Mouse (Mus musculus) limb, embryonic 11.5 days (tissue): ENCODE data around the gene Pxdn. TPM values are rescaled to one million over a fixed set of nuclear protein-coding genes. Genes with fewer than 3 reads are reported as not detected.

ENCODE experiments used
- ATAC-seq: fragments of 200-750 bp; cut with Nextera tagmentation; 2 replicates; pipeline ENCODE4 v1.8.0; 2017; ENCODE audit warnings: low read depth; ENCODE audit not compliant: insufficient number of reproducible peaks, low FRiP score, low TSS enrichment
- DNase-seq: peaks from one replicate; pipeline ENCODE4 v3.0.0-alpha.2; 2015; ENCODE audit warnings: low spot score
- H3K27ac ChIP-seq: fragments of 300-500 bp; sonication (generic); replicated peaks from 2 replicates; pipeline ENCODE4 v1.5.1; 2014; ENCODE audit warnings: low read depth, mild to moderate bottlenecking, low read length
- H3K27me3 ChIP-seq: fragments of 300-500 bp; sonication (generic); 2 replicates; pipeline ENCODE4 v1.6.1; 2014; ENCODE audit warnings: mild to moderate bottlenecking, low read length, mixed read lengths; ENCODE audit not compliant: control insufficient read depth, insufficient read depth
- H3K36me3 ChIP-seq: fragments of 300-500 bp; sonication (generic); 2 replicates; pipeline ENCODE4 v1.6.1; 2014; ENCODE audit warnings: mild to moderate bottlenecking, low read length, moderate library complexity, mixed read lengths; ENCODE audit not compliant: control insufficient read depth, insufficient read depth
- H3K4me1 ChIP-seq: fragments of 300-500 bp; sonication (generic); 2 replicates; pipeline ENCODE4 v1.6.1; 2014; ENCODE audit warnings: low read length, mixed read lengths; ENCODE audit not compliant: control insufficient read depth, insufficient read depth
- H3K4me2 ChIP-seq: fragments of 300-500 bp; sonication (generic); 2 replicates; pipeline ENCODE4 v1.6.1; 2014; ENCODE audit warnings: low read depth, mild to moderate bottlenecking, moderate library complexity; ENCODE audit not compliant: severe bottlenecking
- H3K4me3 ChIP-seq: fragments of 300-500 bp; sonication (generic); 2 replicates; pipeline ENCODE4 v1.5.1; 2014; ENCODE audit warnings: low read depth, low read length
- H3K9ac ChIP-seq: fragments of 300-500 bp; sonication (generic); 2 replicates; pipeline ENCODE4 v1.6.1; 2014; ENCODE audit warnings: mild to moderate bottlenecking, low read length
- H3K9me3 ChIP-seq: fragments of 300-500 bp; sonication (generic); 2 replicates; pipeline ENCODE4 v1.6.1; 2016; ENCODE audit warnings: low read length; ENCODE audit not compliant: control insufficient read depth
- WGBS: fragments of 180-500 bp; shearing (Covaris S2); extraction: QIAGEN DNeasy Blood & Tissue Kit; methylation state at CpG from one replicate; pipeline ENCODE4 v1.1.7; 2014; 5-methylcytosine and 5-hydroxymethylcytosine counted together
- polyA plus RNA-seq: library from polyadenylated mRNA; unstranded; fragments of >200 nt; fragmentation: Nextera tagmentation; extraction: Ambion mirVana; gene quantifications from 2 replicates; pipeline ENCODE4 v1.2.1, GENCODE M21; 2014

The Pxdn gene
- polyA plus RNA-seq, 1 experiment from 2014 or later: 134 TPM

- no peak overlapping the region for H3K9ac ChIP-seq
- no peak overlapping the region for H3K4me3 ChIP-seq
- no peaks in the 10 kb centered on the region for H3K4me1 ChIP-seq
- whole genome bisulfite sequencing: 88% methylated on average over 11 of the region's 11 CpGs
- no peaks in the 10 kb centered on the region for H3K9me3 ChIP-seq
- H3K27ac ChIP-seq: no peak overlapping the region
- DNase-seq: no peak
- H3K36me3 ChIP-seq: no peaks in the 10 kb centered on the region
- no peak overlapping the region for H3K4me2 ChIP-seq
- H3K27me3 ChIP-seq: no peaks in the 10 kb centered on the region
- ATAC-seq: no peak
Measured at GRCm38 (mm10) chr12:30054761-30055540, 117.5 kb downstream of the Pxdn start.

DNA sequence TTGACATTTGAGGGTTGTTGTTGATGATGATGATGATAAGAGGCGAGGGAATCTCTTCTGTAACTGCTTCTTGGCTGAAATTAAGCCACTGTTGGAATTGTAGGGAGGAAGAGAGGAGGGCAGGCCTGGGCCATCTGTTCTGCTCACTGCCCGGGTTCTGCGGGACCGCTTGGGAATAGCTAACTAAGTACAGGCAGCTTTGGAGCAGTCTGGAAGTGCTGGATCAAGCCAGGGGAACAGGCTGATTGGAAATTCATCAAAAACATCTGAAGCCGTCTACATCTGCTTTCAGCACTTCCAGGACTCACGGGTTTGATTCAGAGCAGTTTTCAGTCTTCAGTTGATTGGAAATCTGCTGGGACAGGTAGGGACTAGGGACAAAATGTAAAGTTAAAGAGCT, 120.6 kb downstream of the Pxdn start:
- 26% methylated on average over 6 of the region's 6 CpGs for WGBS
- Histone ChIP-seq H3K9ac (no peak overlapping the region), H3K4me3 (no peak overlapping the region), H3K4me2 (no peak overlapping the region), H3K9me3 (no peaks in the 10 kb centered on the region), H3K36me3 (no peaks in the 10 kb centered on the region), H3K27ac (no peak overlapping the region), H3K4me1 (no peaks in the 10 kb centered on the region), H3K27me3 (no peaks in the 10 kb centered on the region)
- no peak for DNase-seq
- no peak for ATAC-seq

DNA sequence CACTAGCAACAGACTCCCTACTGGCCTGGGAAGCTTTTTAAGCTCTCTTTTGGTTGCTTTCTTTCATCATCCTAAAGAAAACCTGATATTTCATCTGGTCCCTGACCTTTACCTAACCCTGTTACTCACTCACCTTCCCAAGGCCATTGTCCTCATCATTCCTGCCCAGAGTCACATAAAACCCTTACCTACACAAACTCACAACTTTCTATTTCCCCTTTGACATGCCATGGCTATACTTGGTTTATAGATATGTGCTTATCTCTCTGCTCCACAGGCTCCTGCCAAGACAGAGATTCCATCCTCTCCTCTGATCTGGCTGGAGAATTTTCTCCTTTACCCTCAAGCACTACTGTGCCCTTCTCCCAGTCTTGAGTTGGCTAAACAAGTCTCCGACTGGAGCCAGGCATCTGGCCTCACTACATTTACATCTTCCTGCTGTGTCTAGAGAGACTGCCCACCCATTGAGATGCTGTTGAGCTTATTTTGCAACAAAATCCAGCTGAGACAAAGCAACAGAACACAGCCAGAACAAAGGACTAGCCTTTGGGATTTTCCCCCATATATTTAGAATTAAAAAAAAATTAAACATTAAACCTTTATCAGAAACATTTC, 124.2 kb downstream of the Pxdn start:
- ATAC-seq (no peak), DNase-seq (no peak)
- Histone ChIP-seq H3K27ac (no peak overlapping the region), H3K27me3 (no peaks in the 10 kb centered on the region), H3K36me3 (no peaks in the 10 kb centered on the region), H3K9me3 (no peaks in the 10 kb centered on the region), H3K4me3 (no peak overlapping the region), H3K4me1 (no peaks in the 10 kb centered on the region), H3K4me2 (no peak overlapping the region), H3K9ac (no peak overlapping the region)
- WGBS: 27% methylated on average over 1 of the region's 1 CpGs

DNA sequence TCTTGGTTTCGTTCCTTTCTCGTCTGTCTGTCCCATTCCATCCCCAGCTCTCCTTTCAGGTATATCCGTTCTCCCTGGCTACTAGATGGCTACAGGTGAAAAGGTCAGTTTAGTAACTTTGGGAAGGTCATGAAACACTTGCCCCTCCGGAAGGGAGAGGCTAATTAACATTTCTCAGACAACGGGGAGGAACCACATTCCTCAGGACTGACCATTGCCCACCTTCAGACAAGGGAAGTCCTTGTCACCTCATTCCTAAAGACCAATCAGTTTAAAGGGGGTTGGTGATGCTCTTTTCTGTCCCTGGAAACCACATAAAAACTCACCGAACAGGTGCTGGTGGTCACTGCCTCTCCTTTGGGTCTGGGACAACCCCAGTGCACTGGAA, 124.7 kb downstream of the Pxdn start:
- no peak for ATAC-seq
- Histone ChIP-seq H3K27me3 (no peaks in the 10 kb centered on the region), H3K27ac (no peak overlapping the region), H3K4me3 (no peak overlapping the region), H3K4me1 (no peaks in the 10 kb centered on the region), H3K9ac (no peak overlapping the region), H3K36me3 (no peaks in the 10 kb centered on the region), H3K4me2 (no peak overlapping the region), H3K9me3 (no peaks in the 10 kb centered on the region)
- WGBS: 34% methylated on average over 6 of the region's 6 CpGs
- DNase-seq: no peak

Other genes starting within 250 kb of the Pxdn start
- gene Tpo, start 195.0 kb downstream of the Pxdn start, polyA plus RNA-seq: not detected in 2 replicates